Mouse (Mus musculus) kidney, embryonic 15.5 days (tissue): ENCODE data around the gene Sp1. TPM values are rescaled to one million over a fixed set of nuclear protein-coding genes. Genes with fewer than 3 reads are reported as not detected.
A peak's percentile ranks its signal among the peaks of the same experiment; 100 is the strongest.

Source experiments
- ATAC-seq: fragments of 200-750 bp; cut with Nextera tagmentation; replicated peaks from 2 replicates; pipeline ENCODE4 v1.8.0; 2017; ENCODE audit warnings: moderate TSS enrichment; ENCODE audit not compliant: low FRiP score
- H3K27ac ChIP-seq: fragments of 300-500 bp; sonication (generic); 2 replicates; pipeline ENCODE4 v1.5.1; 2015; ENCODE audit warnings: mild to moderate bottlenecking, inconsistent platforms
- H3K27me3 ChIP-seq: fragments of 300-500 bp; sonication (generic); 2 replicates; pipeline ENCODE4 v1.6.1; 2015; ENCODE audit warnings: inconsistent platforms
- H3K36me3 ChIP-seq: fragments of 300-500 bp; sonication (generic); 2 replicates; pipeline ENCODE4 v1.6.1; 2015; ENCODE audit warnings: inconsistent platforms
- H3K4me1 ChIP-seq: fragments of 300-500 bp; sonication (generic); 2 replicates; pipeline ENCODE4 v1.6.1; 2015; ENCODE audit warnings: inconsistent platforms
- H3K4me2 ChIP-seq: fragments of 300-500 bp; sonication (generic); 2 replicates; pipeline ENCODE4 v1.6.1; 2015; ENCODE audit warnings: moderate library complexity, mild to moderate bottlenecking, inconsistent platforms
- H3K4me3 ChIP-seq: fragments of 300-500 bp; sonication (generic); replicated peaks from 2 replicates; pipeline ENCODE4 v1.5.1; 2015; ENCODE audit warnings: mild to moderate bottlenecking, inconsistent platforms
- H3K9ac ChIP-seq: fragments of 300-500 bp; sonication (generic); 2 replicates; pipeline ENCODE4 v1.6.1; 2015; ENCODE audit warnings: mild to moderate bottlenecking, inconsistent platforms
- H3K9me3 ChIP-seq: fragments of 300-500 bp; sonication (generic); replicated peaks from 2 replicates; pipeline ENCODE4 v1.6.1; 2016; ENCODE audit warnings: inconsistent platforms
- WGBS: fragments of 180-500 bp; shearing (Covaris S2); methylation state at CpG from one replicate; pipeline ENCODE4 v1.1.7; 2015; ENCODE audit warnings: mixed read lengths; 5-methylcytosine and 5-hydroxymethylcytosine counted together
- polyA plus RNA-seq: library from polyadenylated mRNA; unstranded; fragments of >200 nt; fragmentation: Nextera tagmentation; extraction: Ambion mirVana; gene quantifications from 2 replicates; pipeline ENCODE4 v1.2.1, GENCODE M21; 2015

Sp1 gene
- polyA plus RNA-seq, 1 experiment from 2014 or later = 10.8 TPM

DNA sequence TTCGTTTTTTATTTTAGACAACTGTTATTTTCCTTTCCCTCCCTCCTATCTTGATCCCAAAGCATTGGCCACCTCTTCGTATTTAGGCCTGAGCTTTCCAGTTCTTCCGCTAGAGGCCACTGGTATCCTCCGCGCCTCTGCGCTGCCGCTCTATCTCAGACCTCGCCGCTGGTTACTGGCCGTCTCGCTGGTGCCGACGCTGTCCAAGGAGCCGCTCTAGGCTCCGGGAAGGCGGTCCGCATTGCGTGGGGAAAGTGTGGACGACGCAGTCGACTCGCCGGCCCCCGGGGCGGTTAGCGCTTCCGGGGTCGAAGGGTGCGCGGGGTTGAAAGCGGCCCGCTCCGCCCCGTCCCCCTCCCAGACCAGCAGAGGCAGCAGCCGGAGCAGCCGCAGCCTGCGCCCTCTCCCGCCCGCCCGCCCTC lies 64.3 kb downstream of the Sp1 start, which contains the start of gene Pcbp2:
Gene Pcbp2, plus strand, starts transcription at position 357 of the 422 bp plus-strand sequence.
- peak within 1 kb of the TSS; percentile 98 for H3K27ac ChIP-seq
- H3K36me3 ChIP-seq = peaks cover 22% of the 10 kb centered on the region
- WGBS = under 1% methylated on average over 37 of the region's 40 CpGs
- H3K4me3 ChIP-seq = peak within 1 kb of the TSS; percentile 90
- no peaks in the 10 kb centered on the region for H3K27me3 ChIP-seq
- H3K4me2 ChIP-seq = peak within 1 kb of the TSS; percentile 64
- ATAC-seq = peak; percentile 100
- H3K9me3 ChIP-seq = no peaks in the 10 kb centered on the region
- H3K9ac ChIP-seq = peak within 1 kb of the TSS; percentile 98
- peaks cover 12% of the 10 kb centered on the region for H3K4me1 ChIP-seq

DNA sequence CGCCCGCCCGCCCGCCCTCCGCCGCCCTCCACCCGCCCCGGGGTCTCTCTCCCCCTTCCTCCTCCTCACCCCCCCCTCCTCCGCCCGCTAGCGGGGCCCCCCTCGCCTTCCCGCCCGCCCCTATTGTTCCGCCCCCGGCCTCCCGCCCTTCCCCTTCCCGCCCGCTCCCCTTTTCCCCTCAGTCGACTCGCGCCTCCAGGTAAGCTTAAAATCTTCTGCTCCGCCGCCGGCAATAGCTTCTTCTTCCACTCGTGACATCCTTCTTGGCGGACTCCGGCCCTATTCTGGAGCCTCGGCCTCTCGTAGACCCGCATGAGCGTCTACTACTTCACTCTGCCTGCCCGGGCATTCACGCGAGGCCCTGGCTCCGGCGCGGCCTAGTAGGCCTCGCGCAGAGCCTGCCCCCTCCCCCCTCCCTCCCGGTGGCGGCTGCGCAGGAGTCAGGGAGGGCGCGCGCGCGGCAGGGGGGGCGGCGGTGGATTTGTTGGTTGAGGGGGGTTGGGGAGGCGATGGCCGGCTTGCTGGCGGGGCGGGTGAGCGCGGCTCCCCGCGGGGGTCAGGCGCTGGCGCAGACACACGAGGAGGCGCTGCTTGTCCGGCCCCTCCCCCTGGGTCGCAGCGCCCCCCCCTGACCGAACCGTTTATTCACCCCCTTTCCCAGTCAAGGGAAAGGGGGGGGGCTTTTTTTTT lies 64.8 kb downstream of the Sp1 start:
- Histone ChIP-seq H3K4me3 (peak overlapping the region; percentile 90), H3K9me3 (no peaks in the 10 kb centered on the region), H3K36me3 (peaks cover 27% of the 10 kb centered on the region), H3K27ac (peak overlapping the region; percentile 98), H3K4me2 (peak overlapping the region; percentile 64), H3K27me3 (no peaks in the 10 kb centered on the region), H3K4me1 (peaks cover 12% of the 10 kb centered on the region), H3K9ac (peak overlapping the region; percentile 98)
- ATAC-seq = peak; percentile 69
- 0% methylated on average over 29 of the region's 67 CpGs for WGBS

DNA sequence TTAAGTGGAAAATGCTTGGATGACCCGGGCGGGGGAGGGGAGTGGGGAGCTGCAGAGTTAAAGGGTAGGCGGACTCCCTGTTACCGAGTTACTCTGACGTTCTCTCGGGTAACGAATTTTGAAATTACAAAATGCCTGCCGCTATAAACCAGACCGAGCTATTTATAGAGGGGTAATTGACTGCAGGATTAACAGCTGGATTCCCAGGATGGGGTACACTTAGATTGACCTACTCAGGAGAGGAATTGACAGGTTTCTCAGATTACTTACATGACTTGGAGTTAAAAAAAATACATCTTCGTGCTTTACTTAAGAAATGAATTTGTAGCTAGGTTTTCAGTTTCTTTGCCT lies 65.3 kb downstream of the Sp1 start:
- Histone ChIP-seq H3K4me3 (peak overlapping the region; percentile 90), H3K9ac (peak overlapping the region; percentile 98), H3K4me1 (peaks cover 12% of the 10 kb centered on the region), H3K9me3 (no peaks in the 10 kb centered on the region), H3K4me2 (peak overlapping the region; percentile 64), H3K27me3 (no peaks in the 10 kb centered on the region), H3K36me3 (peaks cover 33% of the 10 kb centered on the region), H3K27ac (peak overlapping the region; percentile 98)
- ATAC-seq = no peak
- WGBS = under 1% methylated on average over 10 of the region's 10 CpGs

DNA sequence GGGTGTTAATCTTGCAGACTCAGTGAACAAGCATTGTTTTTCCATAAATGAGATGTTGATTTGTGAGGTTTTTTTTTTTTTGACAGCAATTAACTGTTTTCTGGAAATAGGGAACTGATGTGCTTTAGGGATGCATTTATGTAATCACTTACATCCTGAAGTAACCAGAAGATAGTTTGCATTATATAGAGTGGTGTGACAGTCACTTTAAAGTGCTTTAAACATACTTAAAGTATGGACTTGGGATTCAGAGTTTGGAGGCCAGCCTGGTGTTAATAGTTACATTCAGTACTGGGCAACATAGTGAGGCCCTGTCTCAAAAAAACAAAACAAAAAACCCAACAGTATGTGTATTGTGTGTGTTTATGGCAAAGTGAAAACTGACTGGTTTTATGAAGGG lies 65.8 kb downstream of the Sp1 start:
- H3K4me3 ChIP-seq = peak overlapping the region; percentile 90
- no peak for ATAC-seq
- peak overlapping the region; percentile 98 for H3K9ac ChIP-seq
- no peaks in the 10 kb centered on the region for H3K9me3 ChIP-seq
- peaks cover 12% of the 10 kb centered on the region for H3K4me1 ChIP-seq
- H3K27me3 ChIP-seq = no peaks in the 10 kb centered on the region
- peak overlapping the region; percentile 64 for H3K4me2 ChIP-seq
- H3K36me3 ChIP-seq = peaks cover 37% of the 10 kb centered on the region
- H3K27ac ChIP-seq = peak overlapping the region; percentile 98; the same call in 1 of the 2 replicates

DNA sequence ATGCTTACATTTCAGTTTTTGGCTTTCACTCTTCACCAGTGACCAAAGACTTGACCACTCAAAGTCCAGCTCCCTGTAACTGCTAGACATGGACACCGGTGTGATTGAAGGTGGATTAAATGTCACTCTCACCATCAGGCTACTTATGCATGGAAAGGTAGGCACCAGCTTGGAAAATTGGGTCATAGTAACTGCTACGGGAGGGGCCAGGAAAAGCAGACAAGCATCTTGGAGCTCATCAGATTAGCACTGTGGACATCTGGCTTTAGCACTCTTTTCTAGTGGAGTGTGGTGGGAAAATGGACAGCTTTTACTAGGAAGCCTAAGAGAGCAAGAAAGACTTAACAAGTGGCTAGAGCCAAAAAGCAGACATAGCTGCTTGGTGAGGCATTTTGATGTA lies 67.3 kb downstream of the Sp1 start:
- peaks cover 52% of the 10 kb centered on the region for H3K36me3 ChIP-seq
- H3K4me2 ChIP-seq = 0 out of 2 replicates have a peak overlapping the region, but pooled peaks have one; percentile 64
- 36% methylated on average over 2 of the region's 2 CpGs for WGBS
- H3K4me3 ChIP-seq = no peak overlapping the region; the same call in 1 of the 2 replicates
- H3K27me3 ChIP-seq = no peaks in the 10 kb centered on the region
- ATAC-seq = no peak
- H3K9me3 ChIP-seq = no peaks in the 10 kb centered on the region
- peaks cover 12% of the 10 kb centered on the region for H3K4me1 ChIP-seq
- H3K9ac ChIP-seq = no peak overlapping the region
- no peak overlapping the region for H3K27ac ChIP-seq

DNA sequence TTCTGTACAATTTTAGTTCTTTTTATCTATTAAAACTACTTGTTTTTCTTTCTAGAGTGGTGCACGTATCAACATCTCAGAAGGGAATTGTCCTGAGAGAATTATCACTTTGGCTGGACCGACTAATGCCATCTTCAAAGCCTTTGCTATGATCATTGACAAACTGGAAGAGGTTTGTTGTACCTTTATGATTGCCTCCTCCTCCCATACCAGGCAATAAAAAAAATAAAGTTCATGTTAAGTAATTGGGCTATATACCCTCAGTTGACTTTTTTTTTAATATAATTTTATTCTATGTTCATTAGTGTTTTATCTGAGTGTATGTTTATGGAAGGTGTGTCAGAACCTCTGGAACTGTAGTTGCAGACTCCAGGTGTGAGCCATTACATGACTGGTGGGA lies 68.6 kb downstream of the Sp1 start:
- peaks cover 61% of the 10 kb centered on the region for H3K36me3 ChIP-seq
- ATAC-seq = no peak
- no peak overlapping the region for H3K9ac ChIP-seq
- no peak overlapping the region for H3K4me3 ChIP-seq
- WGBS = 88% methylated on average over 2 of the region's 2 CpGs
- no peaks in the 10 kb centered on the region for H3K27me3 ChIP-seq
- H3K27ac ChIP-seq = no peak overlapping the region
- H3K4me1 ChIP-seq = peaks cover 12% of the 10 kb centered on the region
- no peak overlapping the region for H3K4me2 ChIP-seq
- no peaks in the 10 kb centered on the region for H3K9me3 ChIP-seq

DNA sequence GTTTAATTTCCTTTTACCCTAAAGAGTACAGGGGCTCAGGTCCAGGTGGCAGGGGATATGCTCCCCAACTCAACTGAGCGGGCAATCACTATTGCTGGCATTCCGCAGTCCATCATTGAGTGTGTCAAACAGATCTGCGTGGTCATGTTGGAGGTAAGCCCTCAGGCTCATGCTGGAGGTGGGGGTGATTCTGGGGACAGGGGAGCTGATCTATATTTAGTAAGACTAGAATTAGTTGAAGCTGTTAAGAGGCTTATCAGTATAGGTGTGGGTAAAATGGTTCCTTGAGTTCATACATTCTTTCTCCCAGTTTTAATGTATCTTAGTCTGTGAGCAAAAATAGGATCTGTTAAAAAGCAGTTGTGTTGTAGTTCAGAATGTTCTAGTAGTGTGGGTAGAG lies 77.2 kb downstream of the Sp1 start:
- Histone ChIP-seq H3K36me3 (peaks cover 92% of the 10 kb centered on the region), H3K4me3 (no peak overlapping the region), H3K27me3 (no peaks in the 10 kb centered on the region), H3K4me1 (no peaks in the 10 kb centered on the region), H3K27ac (no peak overlapping the region), H3K9ac (no peak overlapping the region), H3K9me3 (no peaks in the 10 kb centered on the region), H3K4me2 (no peak overlapping the region)
- no peak for ATAC-seq
- WGBS = 86% methylated on average over 3 of the region's 3 CpGs

DNA sequence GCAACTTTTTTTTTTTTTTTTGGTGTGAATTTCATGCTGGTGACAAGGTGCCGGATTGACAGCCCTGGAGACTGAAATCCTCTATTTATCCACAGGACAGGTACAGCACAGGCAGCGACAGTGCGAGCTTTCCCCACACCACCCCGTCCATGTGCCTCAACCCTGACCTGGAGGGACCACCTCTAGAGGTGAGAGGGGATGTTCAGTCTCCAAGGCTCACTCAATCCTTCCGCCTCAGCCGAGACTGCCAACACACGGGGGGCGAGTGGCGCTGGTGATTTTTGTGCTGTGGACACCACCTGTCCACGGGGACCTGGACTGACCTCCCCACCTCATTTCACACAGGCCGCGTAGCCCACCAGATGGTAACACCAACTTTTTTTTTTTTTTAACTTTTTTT lies 79.9 kb downstream of the Sp1 start:
- no peak for ATAC-seq
- no peaks in the 10 kb centered on the region for H3K27me3 ChIP-seq
- H3K4me3 ChIP-seq = no peak overlapping the region
- 89% methylated on average over 12 of the region's 12 CpGs for WGBS
- no peaks in the 10 kb centered on the region for H3K4me1 ChIP-seq
- no peak overlapping the region for H3K4me2 ChIP-seq
- no peaks in the 10 kb centered on the region for H3K9me3 ChIP-seq
- H3K9ac ChIP-seq = no peak overlapping the region
- H3K27ac ChIP-seq = no peak overlapping the region
- H3K36me3 ChIP-seq = peaks cover 94% of the 10 kb centered on the region

Other genes starting within 250 kb of the Sp1 start
- gene Zfp740, start 202.9 kb upstream of the Sp1 start, polyA plus RNA-seq = 72.7 and 77.1 TPM in 2 replicates
- gene Csad, start 201.4 kb upstream of the Sp1 start, polyA plus RNA-seq = 95.2 and 112 TPM in 2 replicates
- gene Itgb7, start 174.2 kb upstream of the Sp1 start, polyA plus RNA-seq = 1.4 TPM in 2 replicates
- gene Rarg, start 148.6 kb upstream of the Sp1 start, polyA plus RNA-seq = 27.9 and 30.3 TPM in 2 replicates
- 0.44 and 0.55 TPM in 2 replicates for gene Gm9918, start 135.6 kb upstream of the Sp1 start, polyA plus RNA-seq
- 68.6 and 69.8 TPM in 2 replicates for gene Mfsd5, start 126.7 kb upstream of the Sp1 start, polyA plus RNA-seq
- gene Espl1, start 109.9 kb upstream of the Sp1 start, polyA plus RNA-seq = 23.5 and 31.0 TPM in 2 replicates
- 382 and 393 TPM in 2 replicates for gene Pfdn5, start 80.0 kb upstream of the Sp1 start, polyA plus RNA-seq
- 106 and 122 TPM in 2 replicates for gene Myg1, start 74.4 kb upstream of the Sp1 start, polyA plus RNA-seq
- 83.2 and 83.7 TPM in 2 replicates for gene Aaas, start 55.4 kb upstream of the Sp1 start, polyA plus RNA-seq
- gene Sp7, start 39.0 kb upstream of the Sp1 start, polyA plus RNA-seq = 1.3 and 5.9 TPM in 2 replicates
- gene Amhr2, start 39.2 kb downstream of the Sp1 start, polyA plus RNA-seq = 0.75 and 1.7 TPM in 2 replicates
- 82.9 and 86.1 TPM in 2 replicates for gene Prr13, start 52.9 kb downstream of the Sp1 start, polyA plus RNA-seq
- gene Pcbp2, start 64.4 kb downstream of the Sp1 start, polyA plus RNA-seq = 210 and 217 TPM in 2 replicates
- 2.8 and 5.5 TPM in 2 replicates for gene Gm10337, start 97.6 kb downstream of the Sp1 start, polyA plus RNA-seq
- 15.3 and 19.7 TPM in 2 replicates for gene Map3k12, start 110.9 kb downstream of the Sp1 start, polyA plus RNA-seq
- 89.9 and 92.0 TPM in 2 replicates for gene Tarbp2, start 112.0 kb downstream of the Sp1 start, polyA plus RNA-seq
- 2.4 and 3.4 TPM in 2 replicates for gene Npff, start 118.8 kb downstream of the Sp1 start, polyA plus RNA-seq
- gene Gm28047, start 218.9 kb downstream of the Sp1 start, polyA plus RNA-seq = not detected in 2 replicates
- 37.6 and 39.4 TPM in 2 replicates for gene Atf7, start 219.3 kb downstream of the Sp1 start, polyA plus RNA-seq